Mouse (Mus musculus) c-Kit-negative CD71-positive TER-119-positive erythroid progenitor cells, embryonic 14.5 days (primary cell): ENCODE results near the gene Invs.

Experiments
- DNase-seq: peaks from one replicate; pipeline ENCODE4 v3.0.0-alpha.2; 2013; ENCODE audit warnings: low read depth, low spot score

Invs gene

GRCm38 (mm10) chr4:48279498-48280134 lies at the start of gene Invs, which contains the start of gene Erp44:
Invs (plus strand) TSS chr4:48279760.
Erp44 (minus strand) TSS chr4:48279558.
- DNase-seq: peak; percentile 91

GRCm38 (mm10) chr4:48236721-48237120 lies 42.8 kb upstream of the Invs start:
- no peak for DNase-seq

- no peak for DNase-seq
Observed at GRCm38 (mm10) chr4:48239046-48239445, 40.5 kb upstream of the Invs start.

GRCm38 (mm10) chr4:48242482-48242881 lies 37.1 kb upstream of the Invs start:
- DNase-seq: no peak

- no peak for DNase-seq
Observed at GRCm38 (mm10) chr4:48243737-48244136, 35.8 kb upstream of the Invs start.

- no peak for DNase-seq
Observed at GRCm38 (mm10) chr4:48244280-48244679, 35.3 kb upstream of the Invs start.

GRCm38 (mm10) chr4:48253266-48253665 lies 26.3 kb upstream of the Invs start:
- DNase-seq: no peak

- no peak for DNase-seq
Observed at GRCm38 (mm10) chr4:48258045-48258444, 21.5 kb upstream of the Invs start.

GRCm38 (mm10) chr4:48267683-48268082 lies 11.9 kb upstream of the Invs start:
- DNase-seq: no peak

- no peak for DNase-seq
Observed at GRCm38 (mm10) chr4:48268127-48268526, 11.4 kb upstream of the Invs start.

- DNase-seq: no peak
Observed at GRCm38 (mm10) chr4:48270532-48270931, 9.0 kb upstream of the Invs start.

GRCm38 (mm10) chr4:48271838-48272237 lies 7.7 kb upstream of the Invs start:
- DNase-seq: no peak

GRCm38 (mm10) chr4:48273119-48273829 lies 6.3 kb upstream of the Invs start:
- no peak for DNase-seq

GRCm38 (mm10) chr4:48275736-48276135 lies 3.8 kb upstream of the Invs start:
- no peak for DNase-seq

GRCm38 (mm10) chr4:48277011-48277410 lies 2.5 kb upstream of the Invs start:
- DNase-seq: no peak

- DNase-seq: peak; percentile 20
Observed at GRCm38 (mm10) chr4:48278757-48279497, 633 bp upstream of the Invs start.

GRCm38 (mm10) chr4:48281121-48281520 lies 1.6 kb downstream of the Invs start:
- DNase-seq: no peak

- DNase-seq: no peak
Observed at GRCm38 (mm10) chr4:48287086-48287757, 7.7 kb downstream of the Invs start.

- DNase-seq: no peak
Observed at GRCm38 (mm10) chr4:48314814-48315213, 35.3 kb downstream of the Invs start.

- DNase-seq: no peak
Observed at GRCm38 (mm10) chr4:48316036-48316435, 36.5 kb downstream of the Invs start.

- DNase-seq: no peak
Observed at GRCm38 (mm10) chr4:48321276-48321675, 41.7 kb downstream of the Invs start.

- no peak for DNase-seq
Observed at GRCm38 (mm10) chr4:48322095-48322494, 42.5 kb downstream of the Invs start.
